Mouse (Mus musculus) liver, embryonic 14.5 days (tissue): Measurements from ENCODE around the gene Aldob.

Source experiments
- CTCF ChIP-seq: IDR thresholded peaks from 2 replicates; pipeline ENCODE4 v1.5.1; 2016; ENCODE audit warnings: antibody characterized with exemption, low read depth, control low read depth
- EP300 ChIP-seq: IDR thresholded peaks from 2 replicates; pipeline ENCODE4 v1.6.1; 2016; ENCODE audit warnings: antibody characterized with exemption, low read depth

GRCm38 (mm10) chr4:49558181-49558580 lies 8.8 kb upstream of the Aldob start:
- TF ChIP-seq CTCF: no peak
- no peak for TF ChIP-seq EP300
